Mouse (Mus musculus) skeletal muscle tissue, postnatal 0 days (tissue): ENCODE data around the gene Tnrc6a. TPM values are rescaled to one million over a fixed set of nuclear protein-coding genes. Genes with fewer than 3 reads are reported as not detected.

ENCODE experiments used
- polyA plus RNA-seq: library from polyadenylated mRNA; unstranded; fragments of >200 nt; fragmentation: Nextera tagmentation; extraction: Ambion mirVana; gene quantifications from 2 replicates; pipeline ENCODE4 v1.2.1, GENCODE M21; 2015

The Tnrc6a gene
- polyA plus RNA-seq: 27.3 and 27.6 TPM in 2 replicates

DNA sequence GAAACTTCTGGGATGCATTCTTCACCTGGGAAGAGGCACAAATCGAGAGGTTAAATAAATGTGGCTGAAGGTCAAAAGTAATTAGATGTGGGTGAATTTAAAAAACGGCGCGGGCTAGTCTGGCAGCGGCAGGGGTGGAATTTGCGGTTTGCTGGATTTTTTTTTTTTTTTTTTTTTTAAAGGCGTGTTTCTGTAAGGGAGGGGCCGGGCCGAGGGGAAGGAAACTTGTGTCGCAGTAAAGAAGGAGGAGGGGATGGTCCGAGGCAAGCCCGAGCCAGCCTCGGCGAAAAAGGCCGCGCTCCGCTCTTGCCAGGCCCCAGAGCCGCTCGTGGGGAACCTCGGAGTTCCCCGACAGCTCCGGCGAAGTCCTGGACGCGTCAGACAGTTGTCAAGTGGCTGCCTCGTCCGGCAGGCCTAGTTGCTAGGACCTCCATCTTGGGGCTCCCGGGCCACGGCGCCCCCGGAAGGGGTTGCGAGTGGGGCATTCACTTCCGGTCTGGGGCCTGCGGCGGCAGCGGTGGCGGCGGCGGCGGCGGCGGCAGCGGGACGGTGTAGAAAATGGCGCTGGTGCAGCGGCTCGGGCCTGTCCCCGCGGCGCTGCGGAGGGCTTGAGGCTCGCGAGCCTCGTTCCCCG lies at the start of gene Tnrc6a:
Tnrc6a (plus strand) TSS at position 221 of the 634 bp plus-strand sequence.

DNA sequence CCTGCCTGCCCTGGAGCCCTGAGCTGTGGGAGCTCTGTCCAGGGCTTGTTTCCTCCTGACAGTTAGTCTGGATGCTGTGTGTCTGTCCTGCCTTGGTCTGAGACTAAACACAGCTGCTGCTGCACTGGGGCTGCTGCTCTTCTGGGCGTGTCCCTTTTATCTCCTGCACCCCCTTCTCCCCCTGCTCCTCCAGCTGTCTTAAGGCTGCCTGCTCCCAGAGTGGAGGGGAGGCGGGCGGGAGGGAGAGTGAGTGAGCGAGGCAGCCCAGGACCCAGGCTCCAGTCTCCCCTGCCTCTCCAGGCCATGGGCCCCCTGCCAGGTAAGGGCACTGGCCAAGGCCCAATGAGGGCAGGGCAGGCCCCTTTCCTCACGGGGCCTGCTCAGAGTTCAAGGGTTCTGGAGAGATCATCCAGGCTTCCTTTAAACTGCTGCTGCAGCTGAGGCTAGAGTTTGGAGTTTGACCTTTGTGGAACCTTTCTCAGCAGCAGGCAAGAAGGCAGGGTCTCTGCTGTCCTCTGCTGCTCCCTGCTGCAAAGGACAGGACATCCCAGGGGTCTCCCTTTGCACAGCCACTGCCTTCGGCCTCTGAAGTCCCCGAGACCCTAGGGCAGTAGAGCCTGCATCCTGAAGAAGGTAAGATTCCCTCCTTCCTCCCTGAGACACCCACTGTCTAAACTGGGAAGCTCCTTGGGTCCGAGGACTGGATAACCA lies 90.8 kb downstream of the Tnrc6a start, which contains the start of gene Slc5a11:
Slc5a11 (plus strand) TSS at position 416 of the 711 bp plus-strand sequence.

Other genes with a start within 250 kb of the Tnrc6a start
- 13.7 and 14.8 TPM in 2 replicates for gene Rbbp6, start 158.2 kb upstream of the Tnrc6a start, polyA plus RNA-seq
- 0.06 and 0.09 TPM in 2 replicates for gene Slc5a11, start 90.9 kb downstream of the Tnrc6a start, polyA plus RNA-seq
- 31.7 and 34.6 TPM in 2 replicates for gene Lcmt1, start 245.9 kb downstream of the Tnrc6a start, polyA plus RNA-seq
- 9.4 and 12.5 TPM in 2 replicates for gene Arhgap17, start 246.0 kb downstream of the Tnrc6a start, polyA plus RNA-seq